Mouse (Mus musculus) thymus, adult 2 months (tissue): ENCODE measurements at regions not wholly inside any gene's neighbourhood (a gene's known extent, or its start where the extent isn't known, plus 50 kb on each side); places are given as distances from the start of the nearest gene placed in this dataset.

Source experiments
- CTCF ChIP-seq: fragments of 200-500 bp; IDR thresholded peaks from 2 replicates; pipeline ENCODE4 v1.5.1; 2012; ENCODE audit warnings: mild to moderate bottlenecking, control low read depth, low read length, moderate library complexity, borderline replicate concordance; ENCODE audit not compliant: control insufficient read depth, poor library complexity, insufficient read depth; ENCODE audit errors: extremely low read depth
- POLR2A ChIP-seq: fragments of 200-500 bp; IDR thresholded peaks from 2 replicates; pipeline ENCODE4 v1.6.1; 2012; ENCODE audit warnings: mild to moderate bottlenecking, low read length, control low read depth, moderate library complexity; ENCODE audit not compliant: control insufficient read depth, poor library complexity, insufficient read depth; ENCODE audit errors: extremely low read depth

DNA sequence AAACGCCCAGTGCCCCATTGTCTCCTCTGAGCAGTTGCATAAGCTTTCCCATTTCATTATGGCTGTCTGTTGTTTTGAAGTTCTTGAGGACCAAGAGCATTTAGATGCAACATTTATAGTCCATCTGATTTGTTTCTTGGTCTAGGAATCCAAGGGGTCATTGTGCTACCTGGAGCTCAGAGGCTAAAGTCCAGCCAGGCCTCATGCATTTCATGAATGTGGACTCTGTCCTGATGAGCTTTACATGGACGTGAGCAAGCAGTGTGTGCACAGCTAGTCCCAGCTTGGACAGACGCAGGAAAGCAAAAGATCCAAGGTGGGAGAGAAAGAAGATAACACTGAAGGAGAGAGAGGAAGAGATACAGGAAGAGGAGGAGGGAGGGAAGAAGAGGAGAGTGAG is 496.0 kb upstream of the 3110018I06Rik start:
- TF ChIP-seq CTCF (no peak), POLR2A (no peak)
